ENCODE assay signal across 8 mouse cellular contexts in genomic region chr2:127133621-127134461, GRCm38 (mm10). TPM values are rescaled to one million over a fixed set of nuclear protein-coding genes. Genes with fewer than 3 reads are reported as not detected.
DNase-seq lines count a peak whose midpoint lies in the region; ATAC-seq lines count a peak whose summit lies in the region.

Ncaph (minus strand) TSS chr2:127133954.

- H3K4me2 ChIP-seq in hindbrain, embryonic 14.5 days (replicated peaks), result peak within 1 kb of the TSS; percentile 73

- peaks cover 17% of the 10 kb centered on the region for H3K4me1 ChIP-seq in hindbrain, embryonic 14.5 days (replicated peaks; ENCODE audit: control insufficient read depth, insufficient read depth, low read length)

- H3K9ac ChIP-seq in hindbrain, embryonic 14.5 days, result peak within 1 kb of the TSS; percentile 58

- no peaks in the 10 kb centered on the region for H3K9me3 ChIP-seq in hindbrain, embryonic 14.5 days (ENCODE audit: control insufficient read depth, low read length)

- no peaks in the 10 kb centered on the region for H3K27me3 ChIP-seq in hindbrain, embryonic 14.5 days (ENCODE audit: control insufficient read depth, insufficient read depth, low read length)

- 1% methylated on average over 57 of the region's 57 CpGs for WGBS in hindbrain, embryonic 14.5 days

- peak; percentile 96 for DNase-seq in NIH3T3 (ENCODE audit: low read depth)
- DNase-seq in cerebellum, postnatal 10 days, result peak; percentile 97 to 98
- DNase-seq in frontal cortex, postnatal 14 days (ENCODE audit: low spot score in 2 of 2), result peak; percentile 73 to 90
- peak; percentile 97 for DNase-seq in hindbrain, embryonic 14.5 days (ENCODE audit: low spot score)
- peak; percentile 87 to 91 for DNase-seq in layer of hippocampus, postnatal 36 days
- peak; percentile 96 for DNase-seq in lung, postnatal 36 days
- DNase-seq in retina, postnatal 1 day, result peak; percentile 94
- DNase-seq in urinary bladder, adult 18-20 months (ENCODE audit: low spot score in 2 of 2), result peak; percentile 89 to 97

- no peaks in the 10 kb centered on the region for H3K36me3 ChIP-seq in hindbrain, embryonic 14.5 days (replicated peaks; ENCODE audit: control insufficient read depth, insufficient read depth)

- H3K27ac ChIP-seq in hindbrain, embryonic 14.5 days, result peak within 1 kb of the TSS; percentile 71

- peak; percentile 92 for ATAC-seq in hindbrain, embryonic 14.5 days (ENCODE audit: low FRiP score)

- H3K4me3 ChIP-seq in hindbrain, embryonic 14.5 days (replicated peaks; ENCODE audit: low read length), result peak within 1 kb of the TSS; percentile 65

RNA-seq across cellular contexts. Expression of gene Ncaph, which starts in this region (rescaled TPM):
- polyA plus RNA-seq in hindbrain, embryonic 14.5 days (2014; fragmentation: Nextera tagmentation; extraction: Ambion mirVana), result 17.8 and 20.0 TPM in 2 replicates
- total RNA-seq in layer of hippocampus, postnatal 36 days (2021), result 1 to 10 TPM; 1.3 to 1.7 TPM

Comparison
In these comparisons a context has a peak if more than half of its experiments do, and no peak if none do; other contexts are left out.
1. Peak in every context shown above with its lines: DNase-seq, ATAC-seq, H3K4me3 ChIP-seq and H3K27ac ChIP-seq.